Mouse (Mus musculus) spleen, adult 18-20 months (tissue): ENCODE results near the gene Nes.

Experiments
- DNase-seq, 2 experiments: peaks; one replicate each; pipeline ENCODE4 v3.0.0; 2022; ENCODE audit warnings: mixed read lengths in 2 of 2

Gene Nes

DNA sequence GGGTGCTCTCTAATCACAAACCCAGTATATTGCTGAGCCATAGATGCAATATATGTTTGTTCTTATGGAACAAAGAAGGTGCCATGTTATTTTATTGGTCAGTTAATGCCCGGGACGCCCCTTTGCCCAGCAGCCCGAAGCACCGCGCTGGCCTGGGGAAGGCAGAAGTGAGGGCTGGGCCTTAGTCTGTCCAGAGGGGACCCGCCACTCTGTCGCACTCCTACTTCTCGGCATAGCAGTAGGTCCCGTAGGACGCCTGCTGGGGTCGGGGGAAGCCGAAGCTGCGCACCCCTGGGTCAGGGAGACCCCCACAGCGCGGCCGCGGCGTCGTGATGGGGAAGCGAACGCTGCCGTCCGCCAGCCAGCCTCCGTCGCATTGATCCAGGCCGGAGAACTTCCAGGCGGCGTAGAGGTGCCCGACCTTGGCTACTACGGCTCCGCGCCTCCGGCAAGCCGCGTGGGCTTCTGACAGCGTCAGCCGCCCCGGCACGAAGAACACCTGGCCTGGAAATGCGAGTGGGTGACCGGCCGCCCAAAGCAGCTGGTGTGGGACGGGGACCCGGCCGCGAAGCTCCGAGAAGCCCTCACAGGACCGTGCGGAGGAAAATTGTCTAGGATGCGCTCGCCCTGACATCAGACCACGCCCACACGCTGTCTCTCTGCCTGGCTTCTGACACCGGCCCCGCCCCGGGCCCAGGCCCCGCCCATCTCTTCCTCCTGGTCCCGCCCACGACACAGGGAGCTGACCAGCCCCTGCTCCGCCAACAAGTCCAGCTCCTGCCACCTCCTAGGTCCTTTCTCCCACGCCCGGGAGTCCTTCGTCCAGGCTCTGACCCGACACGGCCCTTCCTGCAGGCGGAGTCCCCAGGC is 51.7 kb downstream of the Nes start:
- DNase-seq, result peak; percentile 79 to 88

- DNase-seq, result no peak
These were observed 52.6 kb downstream of the Nes start for GRCm38 (mm10) chr3:88023192-88024074.

- DNase-seq, result no peak
These were observed 55.9 kb downstream of the Nes start for GRCm38 (mm10) chr3:88026823-88027222.

- no peak for DNase-seq
These were observed 56.7 kb downstream of the Nes start, which contains the start of gene Hapln2 for GRCm38 (mm10) chr3:88027434-88028186. Hapln2 (minus strand) TSS chr3:88027583.
